Mouse (Mus musculus) hindlimb bud, embryonic 11.5 days (tissue): Measurements from ENCODE around the gene Lmnb2.

ENCODE experiments used
- DNase-seq: peaks from one replicate; pipeline ENCODE4 v3.0.0-alpha.2; 2012; ENCODE audit warnings: low read depth, low spot score; ENCODE audit errors: extremely low spot score

The Lmnb2 gene

DNA sequence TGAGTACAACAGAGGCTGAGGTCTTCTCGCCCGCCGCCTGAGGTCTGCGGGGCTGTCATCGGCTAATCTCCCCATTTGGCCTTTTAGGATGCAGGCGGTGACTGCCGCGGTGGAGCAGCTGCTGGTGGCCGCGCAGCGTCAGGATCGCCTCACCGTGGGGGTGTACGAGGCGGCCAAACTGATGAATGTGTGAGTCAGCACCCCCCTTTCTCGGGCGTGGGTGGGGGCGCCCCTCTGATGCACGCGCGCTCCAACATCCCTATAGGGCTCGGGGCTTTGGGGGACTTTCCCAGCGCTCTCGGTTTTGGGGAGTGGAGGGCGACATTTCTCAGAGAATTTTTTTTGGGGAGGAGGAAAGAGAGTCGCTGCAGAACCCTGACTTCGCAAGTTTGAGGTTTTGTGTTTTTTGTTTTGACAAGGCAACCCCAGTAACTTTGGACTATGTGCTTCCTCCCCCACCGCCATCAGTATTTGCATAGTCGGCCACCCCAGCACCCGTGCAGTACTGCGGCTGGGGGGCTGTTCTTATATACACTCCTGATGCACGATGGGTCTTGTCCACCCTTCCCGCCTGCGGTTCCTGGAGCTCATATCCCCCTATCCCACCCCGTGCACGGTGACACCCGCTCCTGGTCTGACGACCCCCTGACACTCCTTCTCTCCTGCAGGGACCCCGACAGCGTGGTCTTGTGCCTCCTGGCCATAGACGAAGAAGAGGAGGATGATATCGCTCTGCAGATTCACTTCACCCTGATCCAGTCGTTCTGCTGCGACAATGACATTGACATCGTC lies 12.5 kb upstream of the Lmnb2 start:
- DNase-seq: no peak

DNA sequence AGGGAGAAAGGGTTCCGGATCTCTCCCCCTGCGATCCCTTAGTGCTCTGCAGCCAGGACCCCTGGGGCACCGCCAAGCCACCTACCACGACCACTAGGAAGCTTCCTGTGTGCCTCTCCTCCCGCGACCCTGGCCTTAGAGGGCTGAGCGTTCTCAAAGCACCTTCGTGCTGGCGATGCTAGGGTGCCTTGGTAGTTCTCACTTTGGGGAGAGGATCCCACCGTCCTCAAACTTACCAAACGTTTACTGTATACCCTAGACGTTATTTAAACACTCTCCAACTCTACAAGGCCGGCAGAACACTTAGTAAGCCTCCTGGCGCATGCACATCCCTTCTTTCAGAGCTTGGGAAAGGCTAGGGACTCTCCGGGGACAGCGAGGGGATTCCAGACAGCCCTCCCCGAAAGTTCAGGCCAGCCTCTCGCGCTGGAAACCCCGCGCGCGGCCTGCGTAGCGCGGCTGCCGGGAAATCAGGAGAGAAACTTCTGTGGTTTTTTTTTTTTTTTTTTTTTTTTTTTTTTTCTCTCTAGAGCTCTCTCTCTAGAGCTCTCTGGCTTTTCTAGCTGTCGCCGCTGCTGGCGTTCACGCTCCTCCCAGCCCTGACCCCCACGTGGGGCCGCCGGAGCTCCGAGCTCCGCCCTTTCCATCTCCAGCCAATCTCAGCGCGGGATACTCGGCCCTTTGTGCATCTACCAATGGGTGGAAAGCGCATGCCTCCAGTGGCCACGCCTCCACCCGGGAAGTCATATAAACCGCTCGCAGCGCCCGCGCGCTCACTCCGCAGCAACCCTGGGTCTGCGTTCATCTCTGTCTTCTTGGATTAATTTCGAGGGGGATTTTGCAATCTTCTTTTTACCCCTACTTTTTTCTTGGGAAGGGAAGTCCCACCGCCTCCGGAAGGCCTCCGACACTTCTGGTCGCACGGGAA lies 11.5 kb upstream of the Lmnb2 start, which contains the start of gene Gadd45b:
Gadd45b (plus strand) TSS at position 775 of the 928 bp plus-strand sequence.
- DNase-seq: peak; percentile 96

DNA sequence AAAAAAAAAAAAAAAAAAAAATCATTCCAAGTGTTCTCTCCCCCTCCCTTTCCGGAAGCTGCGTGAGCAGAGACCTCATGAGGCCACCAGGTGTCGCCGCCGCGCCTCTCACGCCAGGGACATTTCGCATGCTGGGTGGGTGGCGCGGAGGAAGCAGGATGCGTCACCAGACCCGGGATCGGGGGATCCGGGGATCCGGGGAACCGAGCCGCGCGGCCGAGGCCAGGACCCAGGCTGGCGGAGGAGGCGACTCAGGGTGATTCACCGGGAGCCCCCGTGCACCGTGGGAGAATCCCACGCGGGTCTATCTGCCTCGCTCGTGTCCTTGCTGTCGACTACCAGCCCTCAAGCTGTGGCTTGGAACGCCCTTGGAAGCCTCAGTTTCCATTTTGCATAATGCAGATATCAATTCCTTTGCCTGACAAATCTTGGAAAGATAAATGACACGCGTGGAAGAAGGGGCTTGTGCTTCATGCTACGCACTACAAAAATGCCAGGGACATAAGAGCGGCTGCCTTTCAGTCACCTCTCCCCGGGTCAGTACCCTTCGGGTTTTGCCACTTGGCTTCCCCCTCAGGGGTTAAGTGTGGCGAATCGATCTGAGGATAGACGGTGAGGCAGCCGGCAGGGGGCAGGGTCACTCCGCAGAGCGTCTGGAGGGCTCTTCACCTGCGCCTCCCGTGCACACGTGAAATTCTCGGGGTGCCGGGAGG lies 10.7 kb upstream of the Lmnb2 start:
- no peak for DNase-seq

DNA sequence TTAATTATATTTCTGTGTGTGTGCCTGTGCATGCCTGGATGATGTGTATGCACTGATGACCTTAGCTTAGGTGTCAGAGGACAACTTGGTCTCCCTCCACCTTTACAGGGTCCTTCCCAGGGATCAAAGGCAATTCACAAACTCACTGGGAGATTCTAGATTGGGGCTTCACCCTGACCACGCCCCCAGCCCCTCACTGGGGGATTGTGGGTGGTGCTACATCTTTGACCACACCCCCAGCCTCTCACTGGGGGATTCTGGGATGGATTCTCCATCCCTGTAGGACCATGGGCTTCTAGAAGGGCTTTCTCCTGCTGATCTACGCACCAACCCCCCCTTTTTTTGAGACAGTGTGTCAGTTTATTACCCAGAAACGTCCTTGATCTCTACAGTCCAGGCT lies 7.4 kb upstream of the Lmnb2 start:
- no peak for DNase-seq

DNA sequence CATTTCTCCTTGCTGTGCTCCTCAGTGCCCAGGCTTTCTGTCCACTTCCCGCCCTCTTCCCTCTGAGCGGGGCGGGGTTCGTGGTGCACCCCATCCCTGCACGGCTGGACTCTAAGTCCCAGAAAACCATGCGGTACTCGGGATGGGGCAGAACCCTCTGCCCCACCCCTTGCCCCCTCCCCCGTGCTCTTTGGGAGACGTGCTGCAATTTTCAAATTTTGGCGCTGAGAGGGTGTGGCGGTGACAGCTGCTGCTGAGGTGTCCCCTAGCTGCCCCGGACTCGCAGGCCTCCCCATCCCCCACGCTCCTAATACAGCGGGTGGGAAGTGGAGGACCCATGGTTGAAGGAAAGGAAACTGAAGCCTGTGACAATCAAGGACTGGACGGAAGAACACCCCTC lies 3.9 kb upstream of the Lmnb2 start:
- no peak for DNase-seq

DNA sequence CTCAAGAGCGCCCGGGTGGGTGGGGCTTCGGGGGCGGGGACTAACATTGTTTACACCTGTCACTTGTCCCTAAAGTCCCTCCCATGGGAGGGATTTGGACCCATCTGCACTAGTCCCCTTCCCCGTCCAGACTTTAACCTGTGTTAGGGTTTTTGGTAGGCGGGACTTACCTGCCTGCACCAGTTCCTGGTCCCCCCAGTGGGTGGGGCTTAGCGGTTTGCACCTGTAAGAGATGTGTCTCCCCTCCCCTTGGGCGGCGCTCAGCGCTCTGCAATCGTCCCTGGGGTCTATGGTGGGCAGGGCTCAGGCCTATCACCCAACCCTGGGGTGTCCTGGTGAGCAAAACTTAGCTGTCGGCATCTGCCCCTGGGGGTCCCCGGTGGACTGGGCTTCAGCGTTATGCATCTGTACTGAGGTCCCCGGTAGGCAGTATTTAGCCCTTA lies 688 bp downstream of the Lmnb2 start:
- no peak for DNase-seq

DNA sequence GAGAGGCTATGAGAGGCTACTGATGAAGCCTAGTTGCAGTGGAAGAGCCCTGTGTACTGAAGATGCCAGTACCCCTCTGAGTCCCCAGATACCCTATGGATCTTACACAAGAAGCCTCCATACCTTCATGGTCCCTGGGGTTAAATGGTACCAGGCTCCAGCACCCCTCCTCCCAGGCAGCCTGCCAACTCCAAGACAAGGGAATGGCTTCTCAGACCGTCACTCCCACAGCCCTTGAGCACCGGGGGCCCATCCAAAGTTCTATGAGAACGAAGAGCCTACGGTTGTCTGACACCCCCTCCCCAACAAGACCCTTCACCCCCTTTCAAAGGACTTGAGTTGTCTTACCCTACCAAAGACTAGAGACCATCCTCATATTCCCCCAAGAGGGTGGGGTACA lies 2.3 kb downstream of the Lmnb2 start:
- DNase-seq: no peak

DNA sequence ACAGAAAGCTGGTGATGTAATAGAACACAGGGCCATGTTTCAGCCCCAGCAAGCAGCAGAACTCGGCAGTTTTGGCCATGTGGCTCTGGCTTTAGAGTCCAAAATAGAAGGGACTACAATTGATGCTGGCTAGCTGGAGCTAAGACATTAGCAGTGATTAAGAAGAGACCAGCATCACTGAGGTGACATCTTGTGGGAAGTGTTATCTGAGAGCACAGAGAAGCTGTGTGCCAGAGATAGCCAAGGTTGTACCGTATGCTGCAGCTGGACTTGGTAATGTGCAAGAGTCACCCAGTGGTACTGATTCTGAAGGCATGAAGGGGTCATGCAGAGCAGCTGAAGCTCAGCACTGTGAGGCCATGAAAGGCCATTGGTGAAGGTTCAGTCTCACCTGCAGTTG lies 2.8 kb downstream of the Lmnb2 start:
- no peak for DNase-seq

DNA sequence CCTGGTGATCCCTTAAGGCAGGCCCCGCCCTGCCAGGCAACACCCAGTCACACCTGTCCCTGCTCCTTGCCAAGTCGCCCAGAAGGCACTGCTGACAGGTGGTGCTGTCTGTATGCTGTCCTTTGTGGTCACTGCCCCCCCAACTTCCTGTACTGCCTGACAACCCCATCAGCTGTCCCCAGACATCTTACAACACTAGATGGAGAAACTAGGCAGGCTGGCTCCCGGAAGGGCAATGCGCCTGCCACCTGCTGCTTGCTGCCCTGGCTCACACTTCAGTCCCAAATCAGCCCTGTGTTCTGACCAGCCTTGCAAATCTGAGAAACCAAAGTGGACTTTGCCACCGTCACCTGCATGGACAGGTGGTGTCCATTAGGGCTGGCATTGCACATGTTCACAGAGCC lies 3.8 kb downstream of the Lmnb2 start:
- no peak for DNase-seq

DNA sequence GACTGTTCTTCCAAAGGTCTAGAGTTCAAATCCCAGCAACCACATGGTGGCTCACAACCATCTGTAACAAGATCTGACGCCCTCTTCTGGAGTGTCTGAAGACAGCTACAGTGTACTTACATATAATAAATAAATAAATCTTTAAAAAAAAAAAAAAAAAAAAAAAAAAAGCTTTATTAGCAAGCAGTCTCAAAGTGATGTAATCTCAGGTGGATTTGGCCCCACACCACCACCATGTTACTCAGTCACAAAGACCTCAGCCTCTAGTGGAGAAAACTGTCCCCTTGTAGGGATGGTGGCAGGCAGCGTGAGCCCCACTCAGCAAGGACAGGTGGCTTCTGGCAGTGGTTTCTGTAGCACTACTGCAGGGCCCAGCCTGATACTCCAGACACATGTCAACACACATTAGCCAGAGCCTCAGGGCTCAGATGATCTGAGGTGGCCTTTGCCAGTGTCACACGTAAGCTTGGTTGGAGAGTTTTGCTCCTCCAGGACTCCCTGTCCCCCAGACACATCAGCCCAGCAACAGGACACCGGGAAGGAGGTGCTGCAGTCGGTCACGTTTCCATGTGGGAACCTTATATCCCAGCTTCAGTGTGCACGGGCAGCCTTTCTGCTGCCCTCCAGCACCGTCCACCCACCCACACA lies 4.6 kb downstream of the Lmnb2 start:
- no peak for DNase-seq

DNA sequence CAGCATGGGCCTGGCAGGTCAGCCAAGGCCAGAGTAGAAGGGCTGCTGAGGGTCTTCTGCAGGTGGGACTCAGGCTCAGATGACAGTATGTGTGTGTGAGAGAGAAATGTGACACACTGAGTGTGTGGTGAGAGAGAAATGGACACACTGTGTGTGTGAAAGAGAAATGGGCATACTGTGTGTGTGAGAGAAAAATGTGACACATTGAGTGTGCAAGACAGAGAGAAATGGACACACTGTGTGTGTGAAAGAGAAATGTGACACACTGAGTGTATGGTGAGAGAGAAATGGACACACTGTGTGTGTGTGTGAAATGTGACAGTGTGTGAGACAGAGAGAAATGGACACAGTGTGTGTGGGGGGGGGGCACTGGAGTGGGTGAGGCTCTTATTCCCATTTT lies 6.2 kb downstream of the Lmnb2 start:
- DNase-seq: no peak

DNA sequence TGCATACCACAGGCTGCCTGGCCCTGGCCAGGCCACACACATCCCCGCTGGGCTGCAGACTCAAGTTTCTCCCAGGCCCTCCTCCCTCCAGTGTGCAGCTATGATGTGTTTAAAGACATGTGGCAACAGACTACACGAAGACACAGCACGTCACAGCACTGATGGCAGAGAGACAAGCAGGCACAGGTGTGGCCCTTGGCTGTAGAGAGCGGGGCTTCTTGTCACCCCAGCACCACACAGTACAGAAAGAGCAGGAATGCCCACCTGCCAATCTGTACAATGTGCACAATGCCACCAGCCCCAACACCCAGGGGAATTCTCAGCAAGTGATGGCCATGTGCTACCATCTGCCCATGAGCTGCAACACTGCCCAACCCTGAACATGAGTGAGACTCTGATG lies 6.7 kb downstream of the Lmnb2 start:
- no peak for DNase-seq

DNA sequence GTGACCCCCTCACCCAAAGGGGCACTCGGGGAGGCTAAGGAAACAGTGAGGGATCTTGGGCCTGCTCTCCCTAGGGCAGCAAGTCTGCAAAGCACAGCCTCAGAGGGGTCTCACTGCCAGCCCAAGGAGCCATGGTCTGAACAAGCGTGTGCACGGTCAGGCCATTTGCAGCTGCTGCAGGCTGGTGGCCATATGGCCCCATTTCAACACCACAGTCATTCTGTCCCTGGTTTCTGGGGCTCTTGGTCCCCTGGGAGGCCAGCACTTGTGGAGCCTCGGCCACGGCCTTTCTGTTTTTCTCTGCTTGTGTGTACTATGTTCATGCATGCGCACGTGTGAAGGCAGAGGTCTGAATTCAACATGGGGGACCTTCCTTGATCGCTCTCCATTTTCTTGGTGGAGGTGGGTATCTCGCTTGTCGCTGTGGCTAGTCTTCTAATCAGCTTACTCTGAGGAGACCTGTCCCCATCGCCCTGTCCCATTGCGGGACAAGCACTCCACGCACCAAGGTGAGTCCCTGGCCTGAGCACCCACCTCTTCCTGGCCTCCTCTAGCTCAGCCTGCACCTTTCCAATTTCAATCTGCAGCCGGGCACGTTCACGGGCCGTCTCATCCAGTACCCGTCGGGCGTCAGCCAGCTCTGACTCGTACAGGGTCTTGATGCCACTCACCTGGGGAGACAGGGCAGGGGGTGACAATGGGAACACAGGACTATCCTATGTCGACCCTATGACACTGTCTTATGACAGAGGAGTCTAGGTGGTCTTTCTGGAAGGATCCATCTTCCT lies 8.5 kb downstream of the Lmnb2 start:
- DNase-seq: no peak

DNA sequence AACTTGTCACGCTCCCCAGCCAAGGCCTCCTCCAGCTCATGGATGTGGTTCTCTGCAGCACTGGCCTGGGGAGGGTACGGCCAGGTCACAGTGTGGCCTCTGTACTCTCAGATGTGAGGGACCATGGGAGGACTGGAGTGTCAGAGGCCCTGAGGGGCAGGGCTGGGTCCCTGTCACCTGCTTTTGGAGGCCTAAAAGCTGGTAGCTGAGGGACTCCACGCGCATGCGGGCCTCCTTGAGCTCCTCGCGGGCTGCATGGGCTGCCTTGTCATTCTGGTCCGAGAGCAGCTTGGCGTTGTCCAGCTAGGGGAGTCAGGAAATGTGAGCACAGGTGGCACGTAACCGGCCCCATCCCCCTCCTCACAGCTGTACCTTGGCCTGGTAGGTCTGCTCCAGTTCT lies 13.3 kb downstream of the Lmnb2 start:
- DNase-seq: no peak

DNA sequence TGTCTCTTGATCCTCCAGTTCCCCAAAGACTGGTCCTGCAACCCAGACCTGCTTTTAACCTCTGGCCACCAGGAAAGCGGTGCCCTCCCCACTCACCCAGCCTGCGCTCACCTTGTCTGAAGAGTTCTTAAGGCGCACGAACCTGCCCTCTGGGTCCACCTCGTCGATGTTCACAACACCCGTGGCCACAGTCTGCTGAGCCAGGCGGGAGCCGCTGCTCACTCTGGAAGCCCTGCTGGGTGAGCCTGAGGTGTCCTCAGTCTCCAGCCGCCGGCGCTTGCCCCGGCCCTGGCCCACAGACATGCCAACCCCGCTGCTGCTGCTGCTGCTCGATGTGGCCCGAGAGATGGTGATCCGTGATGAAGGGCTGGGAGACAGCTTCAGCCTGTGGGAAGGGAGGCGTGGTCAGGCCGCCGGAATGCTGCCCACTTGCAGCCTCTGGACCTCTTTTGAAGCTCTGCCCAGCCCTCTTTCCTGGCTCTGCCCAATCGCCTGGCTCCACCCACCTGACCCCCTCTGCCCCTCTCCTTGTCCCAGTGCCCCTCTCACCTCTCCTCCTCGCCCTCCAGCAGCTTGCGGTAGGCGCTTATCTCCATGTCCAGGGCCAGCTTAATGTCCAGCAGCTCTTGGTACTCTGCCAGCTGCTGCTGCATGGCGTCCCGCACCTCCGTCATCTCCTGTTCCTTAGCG lies 13.9 kb downstream of the Lmnb2 start:
- no peak for DNase-seq

DNA sequence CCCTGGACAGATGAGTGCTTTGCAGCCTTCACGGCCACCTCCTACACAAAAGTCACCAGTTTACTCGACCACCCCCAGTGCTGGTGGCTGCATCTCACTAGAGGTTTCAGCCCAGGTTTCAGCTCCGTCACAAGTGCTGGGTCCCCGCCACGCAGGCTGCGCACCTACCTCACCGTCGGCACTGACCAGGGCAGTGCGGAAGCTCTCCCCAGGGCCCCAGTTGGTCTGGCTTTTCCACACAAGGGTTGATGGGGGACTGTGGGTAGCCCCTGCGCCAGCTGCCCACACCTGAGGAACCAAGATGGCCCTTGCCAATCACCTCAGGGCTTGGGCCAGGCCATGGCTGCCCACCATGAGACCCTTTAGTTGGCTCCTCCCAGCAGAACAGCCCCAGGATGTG lies 14.8 kb downstream of the Lmnb2 start:
- no peak for DNase-seq

DNA sequence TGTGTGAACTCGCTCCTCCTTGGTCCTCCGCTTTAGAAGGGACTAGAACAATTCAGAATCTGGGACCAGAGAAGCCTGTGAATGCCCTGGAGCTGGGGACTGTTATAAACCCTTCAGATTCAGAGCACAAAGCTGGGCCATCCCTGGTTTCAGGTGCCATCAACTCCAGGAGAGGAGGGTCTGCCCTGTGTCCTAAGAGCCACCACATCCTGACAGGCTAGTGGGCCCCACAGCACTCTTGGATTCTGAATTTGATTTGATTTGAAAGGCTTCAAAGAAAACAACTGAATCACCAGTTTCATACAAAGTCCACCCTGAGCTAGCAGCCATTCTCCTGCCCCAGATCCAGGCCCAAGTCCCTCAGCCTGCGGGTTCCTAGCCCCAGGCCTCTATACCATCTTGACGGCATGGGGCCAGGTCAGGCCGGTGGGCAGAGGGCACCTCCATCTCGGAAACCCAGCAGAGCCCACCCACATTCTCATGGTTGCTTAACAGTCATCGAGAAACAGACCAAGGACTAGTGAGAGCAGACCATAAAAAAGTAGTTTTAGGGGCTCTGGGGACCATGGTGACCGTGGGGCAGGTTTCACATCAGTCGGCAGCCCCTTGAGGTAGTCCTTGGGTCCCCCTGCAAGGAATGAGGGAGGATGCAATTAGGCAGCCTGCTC lies 15.6 kb downstream of the Lmnb2 start:
- DNase-seq: no peak

DNA sequence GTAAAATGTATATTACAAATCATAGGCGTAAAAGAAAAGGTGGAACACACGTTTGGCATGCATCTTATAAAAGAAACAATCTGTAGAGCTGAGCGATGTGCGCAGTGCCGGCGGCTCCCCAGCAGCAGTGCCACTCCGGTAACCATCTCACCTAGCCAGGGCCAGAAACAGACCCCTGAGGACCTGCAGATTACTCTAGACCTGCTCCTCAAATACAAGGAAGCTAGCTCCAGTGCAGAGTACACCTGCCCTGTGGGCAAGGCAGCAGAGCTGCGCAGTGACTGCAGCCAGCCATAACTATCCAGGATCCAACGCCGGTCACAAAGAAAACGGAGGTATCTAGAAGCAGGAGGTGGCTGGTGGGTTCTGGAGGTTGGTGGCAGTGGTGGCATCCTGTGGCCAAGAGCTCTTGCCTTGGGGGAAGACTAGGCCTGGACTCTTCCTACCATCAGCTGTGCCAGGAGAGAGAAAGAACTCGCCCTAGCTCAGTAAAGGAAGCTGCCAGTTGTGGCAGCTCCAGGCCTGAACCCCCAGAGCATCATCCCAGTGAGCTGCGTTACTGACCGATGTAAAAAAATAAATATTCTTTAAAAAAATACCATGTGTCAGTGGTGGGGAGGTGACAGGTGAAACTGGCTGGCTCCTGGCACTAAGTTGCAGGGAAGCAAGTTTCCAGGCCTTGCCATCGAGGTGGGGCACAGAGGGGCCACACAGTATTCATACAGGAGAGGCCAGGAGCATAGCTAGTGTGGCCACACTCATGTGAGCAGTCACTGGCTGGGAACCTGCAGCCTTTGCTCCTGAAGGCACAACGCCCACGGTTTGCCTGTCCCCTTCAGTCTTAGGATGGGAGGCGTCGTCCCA lies 16.4 kb downstream of the Lmnb2 start:
- DNase-seq: no peak
